Mouse (Mus musculus): ENCODE data around the gene Rcor2. TPM values are rescaled to one million over a fixed set of nuclear protein-coding genes. Genes with fewer than 3 reads are reported as not detected.
A peak's percentile ranks its signal among the peaks of the same experiment; 100 is the strongest.

The Rcor2 gene
- polyA plus RNA-seq, 2 experiments from 2014 or later = 0.42 TPM; not detected in 1

- ATAC-seq = no peak
Measured at GRCm38 (mm10) chr19:7265478-7266191, 1.5 kb upstream of the Rcor2 start.

GRCm38 (mm10) chr19:7266421-7266831, 699 bp upstream of the Rcor2 start:
- ATAC-seq = no peak

- peak; percentile 67 for ATAC-seq
Measured at GRCm38 (mm10) chr19:7267781-7268721, 926 bp downstream of the Rcor2 start.

- ATAC-seq = peak; percentile 52
Measured at GRCm38 (mm10) chr19:7268722-7269090, 1.6 kb downstream of the Rcor2 start.

- ATAC-seq = no peak
Measured at GRCm38 (mm10) chr19:7269290-7270044, 2.3 kb downstream of the Rcor2 start.

- ATAC-seq = no peak
Measured at GRCm38 (mm10) chr19:7273486-7273885, 6.4 kb downstream of the Rcor2 start.

GRCm38 (mm10) chr19:7274326-7274990, 7.3 kb downstream of the Rcor2 start:
- peak; percentile 32 for ATAC-seq

- ATAC-seq = no peak
Measured at GRCm38 (mm10) chr19:7275131-7275789, 8.1 kb downstream of the Rcor2 start.

- no peak for ATAC-seq
Measured at GRCm38 (mm10) chr19:7276053-7276659, 9.0 kb downstream of the Rcor2 start.

GRCm38 (mm10) chr19:7276796-7277195, 9.7 kb downstream of the Rcor2 start:
- ATAC-seq = no peak

GRCm38 (mm10) chr19:7278200-7278906, 11.2 kb downstream of the Rcor2 start:
- no peak for ATAC-seq

GRCm38 (mm10) chr19:7279114-7279513, 12.0 kb downstream of the Rcor2 start:
- no peak for ATAC-seq

- no peak for ATAC-seq
Measured at GRCm38 (mm10) chr19:7280557-7281330, 13.6 kb downstream of the Rcor2 start.

- no peak for ATAC-seq
Measured at GRCm38 (mm10) chr19:7286563-7287315, 19.6 kb downstream of the Rcor2 start.

GRCm38 (mm10) chr19:7288288-7288687, 21.2 kb downstream of the Rcor2 start:
- no peak for ATAC-seq

- no peak for ATAC-seq
Measured at GRCm38 (mm10) chr19:7289767-7290166, 22.6 kb downstream of the Rcor2 start.

GRCm38 (mm10) chr19:7291958-7292709, 25.0 kb downstream of the Rcor2 start:
- no peak for ATAC-seq
